Mouse (Mus musculus) activated CD4-positive, CD25-positive, alpha-beta regulatory T cell, adult 4 months (primary cell): Measurements from ENCODE around the gene Adgrl1. TPM values are rescaled to one million over a fixed set of nuclear protein-coding genes. Genes with fewer than 3 reads are reported as not detected.

Experiments
- ATAC-seq: one replicate; pipeline ENCODE4 v1.8.0; 2017
- polyA plus RNA-seq, 2 experiments: library from polyadenylated mRNA; unstranded; fragments of 100-300 nt; shearing (Covaris generic); gene quantifications; one replicate each; pipeline ENCODE4 v1.2.1; 2017

Adgrl1 gene
- polyA plus RNA-seq, result 10 to 100 TPM in 1 of 2 experiments, 1 to 10 TPM in 1; 9.3 to 11.0 TPM

DNA sequence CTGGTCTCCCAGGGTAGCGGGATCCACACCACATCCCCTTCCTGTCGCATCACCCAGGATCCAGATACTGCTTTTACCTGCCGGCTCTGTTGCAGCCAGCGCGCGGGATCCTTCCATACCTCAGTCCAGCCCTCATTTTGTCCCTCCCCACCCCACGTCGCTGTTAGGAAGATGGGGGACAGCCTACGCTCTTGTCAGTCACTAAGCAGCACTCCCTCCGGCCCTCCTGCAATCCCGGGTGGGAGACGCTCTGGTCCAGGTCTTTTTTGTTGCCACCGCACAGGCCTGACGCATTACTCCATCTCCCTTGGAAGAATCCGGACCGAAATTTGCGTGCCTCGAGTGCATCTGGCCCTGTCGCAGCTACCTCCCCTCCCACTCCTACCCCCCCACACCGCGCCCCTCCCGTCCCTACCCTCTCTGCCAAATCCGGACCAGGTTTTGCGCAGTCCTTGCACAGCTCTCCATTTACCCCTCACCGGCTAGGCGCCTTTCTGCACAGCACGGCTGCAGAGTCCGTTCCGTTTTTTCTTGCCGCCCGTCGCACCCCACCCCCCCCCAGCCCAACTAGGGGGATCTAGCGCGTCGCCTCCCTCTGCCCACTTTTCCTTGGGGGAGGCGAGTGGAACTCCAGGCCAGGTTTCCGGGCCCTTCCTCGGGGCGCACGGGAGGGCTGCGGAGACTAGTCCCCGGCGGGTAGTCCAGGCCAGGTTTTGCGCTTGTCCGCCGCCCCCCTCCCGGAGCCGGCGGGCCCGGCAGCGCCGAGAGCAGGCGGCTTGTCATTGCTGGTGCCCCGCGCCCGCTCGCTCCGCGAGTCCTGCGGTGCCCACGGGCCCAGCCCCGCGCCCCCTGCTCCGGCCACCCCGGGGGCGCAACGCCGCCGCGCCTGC lies at the start of gene Adgrl1:
TSS of gene Adgrl1 (plus strand) at position 743 of the 890 bp plus-strand sequence.
- ATAC-seq, result peak; percentile 43

DNA sequence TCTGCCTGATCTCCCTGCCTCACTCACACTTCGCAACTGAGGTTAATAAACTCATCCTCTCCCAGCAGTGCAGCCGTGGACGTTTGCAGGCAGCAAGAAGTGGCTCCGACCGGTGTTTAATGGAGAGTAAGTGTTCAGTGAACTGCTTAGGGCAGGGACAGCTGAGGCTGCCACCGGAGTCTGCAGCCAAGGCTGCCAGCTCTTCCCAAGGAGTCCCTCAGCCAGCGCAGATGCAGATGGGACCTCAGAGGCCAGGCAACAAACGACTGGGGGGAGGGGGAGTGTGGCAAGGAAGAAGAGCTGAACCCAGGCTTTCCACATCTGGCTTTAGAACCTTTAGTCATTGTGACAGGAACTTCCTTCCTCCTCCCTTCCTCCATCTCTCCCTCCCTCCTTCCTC lies 47.6 kb upstream of the Adgrl1 start:
- no peak for ATAC-seq

GRCm38 (mm10) chr8:83853323-83854050 lies 46.4 kb upstream of the Adgrl1 start:
- no peak for ATAC-seq

GRCm38 (mm10) chr8:83856486-83857065 lies 43.3 kb upstream of the Adgrl1 start:
- no peak for ATAC-seq

- ATAC-seq, result no peak
Observed at GRCm38 (mm10) chr8:83862439-83863268, 37.3 kb upstream of the Adgrl1 start.

- ATAC-seq, result no peak
Observed at GRCm38 (mm10) chr8:83874881-83875655, 24.8 kb upstream of the Adgrl1 start.

DNA sequence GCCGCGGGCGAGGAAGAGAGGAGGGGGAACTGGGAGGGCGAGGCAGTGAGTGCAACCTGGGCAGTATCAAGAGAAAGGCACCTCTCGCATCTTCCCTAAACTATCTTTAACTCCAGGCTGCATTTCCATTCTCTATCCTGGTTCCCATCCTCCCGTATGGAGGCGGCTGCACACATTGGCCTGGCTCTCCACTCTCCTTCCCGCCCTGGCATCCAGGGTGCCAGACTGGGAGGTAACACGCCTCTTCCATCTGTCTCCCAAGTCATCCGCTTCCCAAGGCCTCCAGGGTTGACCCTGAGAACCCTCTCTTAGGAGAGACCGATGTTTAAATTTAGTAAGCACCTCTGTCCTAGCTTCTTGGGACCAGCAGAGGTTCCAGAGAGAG lies 24.3 kb upstream of the Adgrl1 start:
- ATAC-seq, result no peak

DNA sequence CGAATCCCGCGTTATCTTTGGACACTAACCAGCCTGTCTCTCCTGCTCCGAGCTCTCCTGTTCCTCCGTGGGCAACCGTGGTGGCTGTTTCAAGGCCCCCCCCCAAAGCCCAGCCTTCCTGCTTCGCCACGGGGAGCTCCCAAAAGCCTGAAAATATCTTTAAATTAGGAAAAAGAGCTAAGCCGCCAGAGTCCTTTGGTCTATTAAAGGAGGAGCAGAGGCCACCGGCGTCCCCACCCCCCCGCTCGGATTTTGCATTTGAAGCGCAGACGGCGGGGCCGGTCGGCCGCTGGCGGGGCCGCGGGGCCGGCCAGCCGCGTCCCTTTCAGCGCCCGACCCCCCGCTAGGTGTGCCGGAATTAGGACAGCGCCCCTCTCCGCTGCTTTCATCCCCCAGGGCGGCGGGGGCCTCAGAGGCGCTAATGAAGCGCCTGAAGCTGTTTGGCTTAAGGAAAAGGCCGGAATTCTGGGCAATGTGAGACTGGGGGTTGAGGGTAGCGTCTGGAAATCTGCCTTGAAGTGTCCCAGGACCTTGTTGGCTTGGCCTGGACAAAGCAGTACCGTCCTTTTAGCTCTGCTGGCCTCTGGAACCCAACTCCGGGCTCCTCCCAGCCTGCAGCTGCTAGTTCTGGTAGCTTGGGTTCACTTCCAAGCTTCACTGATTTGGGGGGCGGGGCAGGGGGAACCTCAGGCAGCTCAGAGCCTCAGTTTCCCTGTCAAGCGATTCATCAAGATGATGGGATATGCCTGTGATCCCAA lies 23.6 kb upstream of the Adgrl1 start:
- ATAC-seq, result no peak

DNA sequence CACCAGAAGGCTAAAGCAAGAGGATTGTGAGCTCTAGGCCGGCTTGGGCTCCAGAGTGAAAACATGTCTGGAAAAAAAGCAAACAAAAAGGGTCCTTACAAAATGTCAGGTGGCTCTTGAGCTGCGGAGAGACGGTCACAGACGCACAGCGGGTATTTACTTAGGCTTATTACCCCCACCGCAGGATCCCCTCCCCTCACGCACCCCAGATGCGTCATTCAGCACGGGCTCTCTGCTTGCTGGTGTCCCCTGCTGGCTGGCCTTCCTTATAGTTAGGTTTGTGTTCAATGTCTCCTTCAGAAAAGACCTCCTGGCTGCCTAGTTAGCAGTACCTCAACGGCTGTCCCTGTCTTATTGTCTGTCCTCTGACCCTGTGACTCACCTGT lies 23.1 kb upstream of the Adgrl1 start:
- no peak for ATAC-seq

- no peak for ATAC-seq
Observed at GRCm38 (mm10) chr8:83888409-83888808, 11.5 kb upstream of the Adgrl1 start.

- ATAC-seq, result no peak
Observed at GRCm38 (mm10) chr8:83892061-83892460, 7.8 kb upstream of the Adgrl1 start.

GRCm38 (mm10) chr8:83893915-83894314 lies 6.0 kb upstream of the Adgrl1 start:
- no peak for ATAC-seq

DNA sequence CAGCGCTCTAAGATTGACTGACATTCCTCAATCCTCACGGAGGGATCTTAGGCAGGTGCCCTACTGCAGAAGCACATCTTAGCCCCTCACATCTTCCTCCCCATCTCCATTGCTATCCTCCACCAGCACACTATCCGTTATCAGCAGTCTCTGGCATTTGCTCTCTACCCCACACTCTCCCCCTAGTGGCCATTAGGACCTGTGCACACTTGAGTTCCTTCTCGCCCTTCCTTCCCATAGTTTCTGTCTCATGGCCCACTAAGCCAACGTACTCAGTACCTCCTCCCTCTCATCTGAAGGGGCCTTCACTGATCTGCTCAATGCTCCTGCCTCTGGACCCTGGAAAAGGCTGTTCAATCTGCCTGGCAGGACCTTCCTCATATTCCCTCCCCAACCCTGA lies 4.0 kb upstream of the Adgrl1 start:
- ATAC-seq, result peak; percentile 35

GRCm38 (mm10) chr8:83896461-83896860 lies 3.4 kb upstream of the Adgrl1 start:
- ATAC-seq, result no peak

- ATAC-seq, result no peak
Observed at GRCm38 (mm10) chr8:83897211-83897610, 2.7 kb upstream of the Adgrl1 start.

GRCm38 (mm10) chr8:83898456-83898855 lies 1.4 kb upstream of the Adgrl1 start:
- ATAC-seq, result no peak

GRCm38 (mm10) chr8:83898985-83899362 lies 931 bp upstream of the Adgrl1 start:
- peak; percentile 7 for ATAC-seq

- ATAC-seq, result peak; percentile 17
Observed at GRCm38 (mm10) chr8:83900266-83900956, 506 bp downstream of the Adgrl1 start.

DNA sequence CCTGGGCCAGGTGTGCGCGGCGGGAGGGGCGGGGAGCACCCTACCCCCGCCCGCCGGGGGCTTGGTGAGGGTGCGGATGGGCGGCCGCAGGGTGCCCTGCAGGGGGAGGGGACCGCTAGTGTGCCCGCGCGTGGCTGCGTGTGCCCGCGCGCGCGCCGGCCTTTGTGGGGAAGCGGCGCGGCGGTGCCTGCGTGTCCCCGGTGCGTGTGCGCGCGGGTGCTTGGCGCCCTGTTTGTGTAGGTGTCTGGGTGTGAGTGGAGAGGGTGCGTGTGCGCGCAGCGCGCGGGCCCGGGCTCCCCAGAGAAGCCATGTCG lies 1.0 kb downstream of the Adgrl1 start:
- ATAC-seq, result no peak
